Mouse (Mus musculus) cortical plate, adult 2 months (tissue): ENCODE data around the gene Hspb9.

Experiments used
- CTCF ChIP-seq: fragments of 200-500 bp; IDR thresholded peaks from 2 replicates; pipeline ENCODE4 v1.5.1; 2011; ENCODE audit warnings: mild to moderate bottlenecking, control low read depth, low read length; ENCODE audit not compliant: insufficient read depth; ENCODE audit errors: extremely low read depth
- POLR2A ChIP-seq: fragments of 200-500 bp; IDR thresholded peaks from 2 replicates; pipeline ENCODE4 v1.6.1; 2011; ENCODE audit warnings: mild to moderate bottlenecking, low read length, control low read depth; ENCODE audit not compliant: insufficient read depth; ENCODE audit errors: extremely low read depth

GRCm38 (mm10) chr11:100721254-100721653, 7.6 kb downstream of the Hspb9 start:
- TF ChIP-seq CTCF (no peak), POLR2A (no peak)
